Mouse (Mus musculus) A20 (cell line): ENCODE measurements around the gene Gpr155.
A peak's percentile ranks its signal among the peaks of the same experiment; 100 is the strongest.

Experiments
- DNase-seq: peaks from one replicate; pipeline ENCODE4 v3.0.0-alpha.2; 2011; ENCODE audit warnings: low read depth, low spot score

The Gpr155 gene

DNA sequence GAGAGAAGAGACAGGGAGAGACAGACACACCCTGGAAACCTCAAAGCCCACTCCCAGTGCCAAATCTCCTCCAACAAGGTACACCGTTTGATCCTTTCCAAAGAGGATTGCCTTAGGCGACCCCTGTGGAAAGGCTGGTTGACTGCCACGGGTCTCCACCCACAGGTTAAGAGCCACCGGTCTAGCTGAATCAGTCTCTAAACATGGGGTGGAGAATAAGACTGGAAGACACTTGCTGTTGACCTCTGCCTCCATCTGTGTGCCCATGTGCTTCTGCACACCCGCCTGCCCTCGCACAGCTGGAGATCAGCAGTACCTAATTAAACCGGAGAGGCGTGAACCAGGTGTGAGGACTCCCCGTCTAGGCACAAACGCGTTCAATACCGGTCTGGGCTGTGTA lies 63.4 kb downstream of the Gpr155 start:
- DNase-seq: peak; percentile 80

DNA sequence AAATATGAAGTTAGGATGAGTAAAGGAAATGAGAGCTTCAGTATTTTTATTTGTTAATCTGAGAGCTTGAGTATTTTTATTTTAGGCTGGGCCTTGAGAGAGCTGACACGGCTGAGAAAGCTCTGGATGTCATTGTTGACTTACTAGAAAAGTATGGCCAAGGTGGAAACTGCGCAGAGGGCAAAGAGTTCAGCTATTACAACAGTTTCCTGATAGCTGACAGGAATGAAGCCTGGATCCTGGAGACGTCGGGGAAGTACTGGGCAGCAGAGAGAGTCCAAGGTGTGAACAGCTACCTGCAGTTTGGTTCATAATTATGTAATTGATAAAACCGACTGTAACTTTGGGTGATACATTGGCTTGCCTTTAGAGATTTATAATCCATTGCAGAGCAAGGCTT lies 67.2 kb downstream of the Gpr155 start:
- no peak for DNase-seq

DNA sequence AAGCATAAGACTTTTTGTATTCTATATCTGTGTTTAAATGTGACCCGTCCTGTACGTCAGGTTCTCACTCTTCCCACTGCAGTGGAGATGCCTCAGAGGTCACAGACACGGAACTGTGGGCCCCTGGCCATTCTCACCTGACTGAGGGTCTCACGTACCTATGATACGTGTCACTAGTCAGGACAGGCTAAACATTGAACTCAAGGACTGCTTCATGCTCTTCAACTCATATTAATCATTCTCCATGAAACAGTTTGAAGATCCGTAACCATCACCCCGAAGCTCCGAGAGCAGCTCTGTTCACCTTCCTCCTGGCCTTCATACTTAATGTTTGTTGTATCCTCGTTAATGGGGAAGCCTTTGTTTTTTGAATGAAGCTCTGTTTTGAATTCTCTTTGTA lies 68.9 kb downstream of the Gpr155 start:
- no peak for DNase-seq

DNA sequence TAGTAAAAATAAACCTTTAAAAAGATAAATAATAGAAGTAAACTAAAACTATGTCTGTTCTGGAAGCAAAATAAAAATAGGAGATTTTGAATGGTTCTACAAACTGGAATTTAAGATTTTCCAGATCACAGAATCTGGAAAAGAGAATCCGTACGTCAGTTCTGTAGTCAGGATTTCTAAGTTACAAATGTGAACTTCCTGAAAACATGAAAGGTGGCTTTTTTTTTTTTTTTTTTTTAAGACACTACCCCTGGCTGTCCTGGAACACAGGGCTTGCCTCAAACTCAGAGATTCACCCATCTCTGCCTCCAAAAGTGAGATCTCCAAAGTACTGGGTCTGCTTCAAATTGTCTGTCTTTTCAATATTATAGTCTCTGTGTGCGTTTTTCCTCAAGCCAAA lies 72.1 kb downstream of the Gpr155 start:
- no peak for DNase-seq

DNA sequence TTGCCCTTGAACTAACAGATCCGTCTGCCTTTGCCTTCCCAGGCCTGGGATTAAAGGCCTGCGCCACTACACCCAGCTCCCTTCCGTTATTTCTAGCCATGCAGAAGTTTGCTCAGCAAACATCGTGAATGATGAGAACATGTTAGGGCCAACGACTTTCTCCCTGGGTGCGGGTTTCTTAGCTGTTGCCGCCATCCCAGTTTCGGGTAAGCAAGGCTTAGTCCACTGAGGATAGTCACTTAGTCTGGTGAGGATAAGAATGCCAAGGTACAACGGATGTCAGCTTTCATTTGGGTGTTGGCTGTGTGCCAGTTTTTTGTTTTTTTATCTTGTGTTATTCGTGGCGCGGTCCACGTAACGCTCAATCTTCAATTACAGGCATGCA lies 73.3 kb downstream of the Gpr155 start:
- peak; percentile 84 for DNase-seq

DNA sequence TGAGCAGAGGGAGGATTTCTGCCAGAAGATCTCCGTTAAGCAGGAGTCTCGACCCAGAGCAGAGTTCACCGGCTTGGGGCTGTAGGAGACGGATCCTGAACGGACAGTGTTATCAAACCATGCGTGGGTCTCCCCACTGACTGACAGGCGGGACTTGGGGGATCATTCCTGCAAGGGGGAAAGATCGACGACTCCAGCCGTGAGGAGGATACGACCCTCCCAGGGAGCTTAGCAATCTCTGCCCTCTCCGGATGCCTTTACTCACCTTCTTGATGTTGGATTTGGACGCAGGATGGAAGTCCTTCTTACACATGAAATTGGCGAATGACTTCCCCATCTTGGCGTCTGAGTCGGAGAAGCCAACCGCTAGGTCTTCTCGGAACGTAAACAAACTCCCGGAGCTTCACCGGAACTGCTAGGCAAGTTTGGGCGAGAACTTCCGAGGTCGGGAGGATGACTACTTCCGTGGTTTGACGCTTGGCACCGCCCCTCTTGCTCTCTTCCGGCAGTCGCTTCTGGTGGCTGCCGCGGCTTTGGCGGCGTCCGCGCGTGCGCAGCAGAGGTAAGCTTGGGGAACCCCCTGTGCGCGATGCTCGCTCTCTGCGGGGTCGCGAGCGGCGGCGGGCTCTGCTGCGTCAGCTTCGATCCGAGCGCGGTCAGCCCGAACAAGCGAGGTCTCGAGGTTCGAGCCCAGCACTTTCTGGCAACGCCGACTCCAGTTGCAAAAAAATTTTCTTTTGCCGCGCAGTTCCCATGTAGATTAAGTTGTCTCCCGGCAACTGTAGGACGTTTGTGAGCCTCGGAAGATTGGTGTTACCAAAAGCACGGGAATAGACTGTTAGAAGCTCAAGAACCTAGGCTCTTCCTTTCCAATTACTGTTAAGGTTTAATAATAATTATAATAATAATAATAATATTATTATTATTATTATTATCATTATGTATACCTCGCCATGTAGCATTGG lies 73.9 kb downstream of the Gpr155 start, which contains the start of the genes Scrn3 and Cir1:
TSS of gene Scrn3 (plus strand) at position 450 of the 965 bp plus-strand sequence.
TSS of gene Cir1 (minus strand) at position 550 of the 965 bp plus-strand sequence.
- DNase-seq: peak; percentile 99

DNA sequence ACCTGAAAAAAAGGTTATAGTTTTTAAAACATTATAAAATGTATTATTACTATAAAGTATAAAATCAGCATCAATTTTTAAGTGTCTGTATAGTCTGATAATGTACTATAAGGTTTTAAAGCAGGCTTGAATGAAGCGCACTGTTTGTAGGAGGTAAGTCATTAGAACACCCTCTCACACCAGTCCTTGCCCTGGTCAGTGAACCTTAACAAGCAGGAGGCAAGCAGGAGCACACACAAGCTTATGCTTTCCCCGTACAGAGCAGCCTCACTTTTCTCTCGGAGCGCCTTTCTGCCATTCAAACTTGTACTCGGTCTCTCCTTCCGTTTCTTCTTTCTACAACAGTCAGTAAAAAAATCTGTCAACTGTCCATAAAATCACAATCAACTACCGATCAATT lies 80.4 kb downstream of the Gpr155 start:
- DNase-seq: no peak

DNA sequence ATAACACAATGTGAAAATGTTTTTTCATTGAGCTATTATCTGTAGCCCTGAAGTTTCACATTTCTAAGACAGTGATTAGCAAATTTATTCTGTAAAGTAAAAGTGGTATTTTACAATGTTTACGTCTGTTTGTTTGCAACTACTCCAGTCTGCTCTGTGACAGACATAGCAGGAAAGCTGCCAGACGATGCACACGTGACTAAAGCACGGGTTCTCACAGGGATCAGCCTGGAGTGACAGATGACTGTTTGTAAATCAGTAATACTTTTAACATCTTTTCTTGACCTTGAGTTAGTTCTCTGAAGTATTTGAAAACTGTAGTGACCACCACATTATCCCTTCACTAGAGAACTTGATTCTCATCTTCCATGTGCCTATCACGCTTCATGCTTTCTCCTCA lies 81.9 kb downstream of the Gpr155 start:
- no peak for DNase-seq

DNA sequence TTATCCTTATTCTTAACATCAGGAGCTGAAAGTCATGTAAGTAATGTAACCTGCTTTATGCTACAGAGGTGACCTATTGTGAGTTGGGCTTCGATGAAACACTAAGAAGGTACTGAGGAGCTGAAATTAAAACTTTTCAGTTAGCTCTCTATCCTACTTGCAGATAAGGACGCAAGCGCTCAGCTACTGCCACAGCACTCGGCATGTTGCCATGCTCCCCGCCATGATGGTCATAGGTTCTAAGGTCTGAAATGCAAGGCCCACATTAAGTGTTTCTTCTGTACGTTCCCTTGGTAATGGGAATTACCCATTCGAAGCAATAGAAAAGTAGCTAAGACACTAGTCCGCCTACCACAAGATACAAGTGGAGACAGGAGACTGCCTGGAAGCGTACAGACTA lies 83.7 kb downstream of the Gpr155 start:
- no peak for DNase-seq

DNA sequence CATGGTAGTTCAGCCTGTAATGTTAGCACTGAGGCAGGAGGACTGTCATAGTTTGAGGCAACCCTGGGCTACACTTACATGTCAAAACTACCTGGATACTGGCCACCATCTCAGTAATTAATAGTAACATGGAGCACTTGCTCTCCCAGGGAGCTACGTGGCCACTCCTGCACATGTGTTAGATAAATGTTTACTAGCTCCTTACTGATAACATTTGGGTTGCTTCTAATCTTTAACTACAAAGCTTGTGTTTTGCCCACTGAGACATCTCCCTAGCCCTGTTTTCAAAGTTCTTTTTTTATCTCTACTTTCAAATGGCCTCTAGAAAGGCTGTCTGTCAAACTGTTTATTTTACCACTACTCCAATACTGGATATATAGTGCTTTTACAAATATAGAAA lies 84.4 kb downstream of the Gpr155 start:
- DNase-seq: no peak

DNA sequence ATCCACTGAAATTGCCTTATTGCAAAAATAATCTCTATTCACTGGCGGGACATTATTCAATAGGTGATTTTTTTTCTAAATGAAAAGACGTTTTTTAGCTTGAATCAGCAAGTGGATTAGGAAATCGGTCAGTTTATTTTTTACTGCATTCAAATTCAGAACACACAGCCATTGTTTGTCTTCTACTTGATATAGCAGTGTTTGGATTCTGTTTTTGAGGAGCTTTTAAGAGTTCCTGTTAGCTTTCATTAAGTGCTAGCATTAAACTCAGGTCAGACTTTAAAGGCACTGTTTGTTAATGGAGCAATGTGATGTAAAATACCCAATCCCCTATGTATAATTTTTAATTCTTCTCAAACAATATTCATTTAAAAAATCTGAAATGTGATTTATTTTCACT lies 87.5 kb downstream of the Gpr155 start:
- DNase-seq: no peak

DNA sequence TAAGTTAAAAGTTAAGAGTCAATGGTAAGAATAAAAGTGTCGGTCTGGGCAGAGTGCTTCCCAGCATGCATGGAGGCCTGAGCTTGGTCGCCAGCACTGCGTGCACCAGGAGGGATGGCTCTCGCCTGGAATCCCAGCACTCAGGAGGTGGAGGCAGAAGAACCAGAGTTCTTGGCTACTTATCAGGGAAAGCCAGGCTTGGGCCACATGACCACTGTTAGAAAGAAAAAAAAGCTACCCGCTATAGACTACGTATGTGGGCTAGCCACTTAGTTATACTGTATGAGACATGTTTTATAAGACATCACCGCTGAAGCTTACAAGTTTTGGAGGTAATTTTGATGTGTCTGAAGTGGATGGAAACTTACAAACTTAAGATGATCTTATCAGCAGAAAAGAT lies 88.2 kb downstream of the Gpr155 start:
- DNase-seq: no peak

DNA sequence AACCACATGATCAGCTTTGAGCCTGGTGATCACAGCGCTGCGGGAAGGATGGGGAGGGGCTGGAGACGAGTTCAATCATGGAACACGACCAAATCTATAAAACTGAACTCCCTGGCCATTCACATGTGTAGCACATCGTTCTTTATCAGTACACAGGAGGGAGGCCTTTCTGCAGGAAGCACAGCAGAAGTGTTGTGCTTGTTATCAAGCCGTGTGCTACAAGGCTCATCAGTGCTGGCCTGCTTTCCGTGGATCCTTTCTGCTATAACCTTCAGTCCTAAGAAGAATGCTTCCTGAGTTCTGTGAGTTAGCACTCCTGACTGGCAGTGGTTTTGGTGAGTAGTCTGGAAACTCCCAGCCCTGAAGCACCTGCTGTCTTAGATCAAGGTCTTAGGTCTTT lies 91.3 kb downstream of the Gpr155 start:
- no peak for DNase-seq
